Mouse (Mus musculus) kidney, postnatal 0 days (tissue): ENCODE results near the gene Tpm3. TPM values are rescaled to one million over a fixed set of nuclear protein-coding genes. Genes with fewer than 3 reads are reported as not detected.

Source experiments
- ATAC-seq: fragments of 200-750 bp; cut with Nextera tagmentation; replicated peaks from 2 replicates; pipeline ENCODE4 v1.8.0; 2017; ENCODE audit warnings: low read depth, moderate number of reproducible peaks, moderate TSS enrichment, moderate library complexity; ENCODE audit not compliant: low FRiP score
- DNase-seq: peaks from one replicate; pipeline ENCODE4 v3.0.0-alpha.2; 2016; ENCODE audit warnings: low spot score
- H3K27ac ChIP-seq: fragments of 300-500 bp; sonication (generic); 2 replicates; pipeline ENCODE4 v1.5.1; 2014; ENCODE audit warnings: mild to moderate bottlenecking
- H3K27me3 ChIP-seq: fragments of 300-500 bp; sonication (generic); 2 replicates; pipeline ENCODE4 v1.6.1; 2014; ENCODE audit warnings: low read length, mixed read lengths; ENCODE audit not compliant: insufficient read depth
- H3K36me3 ChIP-seq: fragments of 300-500 bp; sonication (generic); 2 replicates; pipeline ENCODE4 v1.6.1; 2014; ENCODE audit warnings: low read length, mixed read lengths; ENCODE audit not compliant: insufficient read depth
- H3K4me1 ChIP-seq: fragments of 300-500 bp; sonication (generic); replicated peaks from 2 replicates; pipeline ENCODE4 v1.6.1; 2014; ENCODE audit warnings: antibody characterized with exemption, low read length, mixed read lengths; ENCODE audit not compliant: insufficient read depth
- H3K4me2 ChIP-seq: fragments of 300-500 bp; sonication (generic); 2 replicates; pipeline ENCODE4 v1.6.1; 2014; ENCODE audit warnings: mild to moderate bottlenecking, low read length, moderate library complexity, mixed read lengths
- H3K4me3 ChIP-seq: fragments of 300-500 bp; sonication (generic); replicated peaks from 2 replicates; pipeline ENCODE4 v1.5.1; 2014; ENCODE audit warnings: low read depth, low read length
- H3K9ac ChIP-seq: fragments of 300-500 bp; sonication (generic); 2 replicates; pipeline ENCODE4 v1.6.1; 2014; ENCODE audit warnings: low read depth, low read length
- H3K9me3 ChIP-seq: fragments of 300-500 bp; sonication (generic); replicated peaks from 2 replicates; pipeline ENCODE4 v1.6.1; 2016; ENCODE audit warnings: low read length, inconsistent platforms, mixed read lengths
- CTCF ChIP-seq: IDR thresholded peaks from 2 replicates; pipeline ENCODE4 v1.5.1; 2016; ENCODE audit warnings: antibody characterized with exemption, low read depth, mild to moderate bottlenecking, moderate library complexity
- WGBS: fragments of 180-500 bp; shearing (Covaris S2); extraction: QIAGEN DNeasy Blood & Tissue Kit; methylation state at CpG from one replicate; pipeline ENCODE4 v1.1.7; 2014; 5-methylcytosine and 5-hydroxymethylcytosine counted together
- polyA plus RNA-seq: library from polyadenylated mRNA; unstranded; fragments of >200 nt; fragmentation: Nextera tagmentation; extraction: Ambion mirVana; gene quantifications from 2 replicates; pipeline ENCODE4 v1.2.1, GENCODE M21; 2015

The Tpm3 gene
- polyA plus RNA-seq, 1 experiment from 2014 or later = 352 TPM

DNA sequence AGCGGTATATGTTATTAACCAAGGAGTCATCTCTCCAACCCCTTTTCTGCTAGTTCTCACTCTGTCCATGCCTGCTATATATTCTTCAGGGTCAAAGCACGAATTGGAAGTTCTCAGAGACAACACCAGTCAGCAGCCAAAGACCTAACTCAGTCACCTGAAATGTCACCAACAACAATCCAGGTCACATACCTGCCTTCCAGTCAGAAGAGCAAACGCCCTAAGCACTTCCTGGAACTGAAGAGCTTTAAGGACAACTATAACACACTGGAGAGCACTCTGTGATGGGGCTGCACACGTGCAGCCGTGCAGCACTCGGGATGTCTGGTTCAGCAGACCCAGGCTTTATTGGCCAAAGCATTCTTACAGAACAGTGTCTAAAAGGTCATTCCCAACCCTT is 10.9 kb upstream of the Tpm3 start:
- WGBS = 89% methylated on average over 6 of the region's 6 CpGs
- H3K36me3 ChIP-seq = peaks cover 37% of the 10 kb centered on the region; the same call in 1 of the 2 replicates

GRCm38 (mm10) chr3:90062539-90062938 is 9.9 kb upstream of the Tpm3 start:
- no peak overlapping the region for H3K27ac ChIP-seq
- TF ChIP-seq CTCF = no peak
- DNase-seq (no peak), ATAC-seq (no peak)
- no peak overlapping the region for H3K4me3 ChIP-seq
- no peak overlapping the region for H3K9ac ChIP-seq
- peaks cover 28% of the 10 kb centered on the region; the same call in 1 of the 2 replicates for H3K36me3 ChIP-seq
- H3K4me2 ChIP-seq = no peak overlapping the region
- H3K9me3 ChIP-seq = no peaks in the 10 kb centered on the region
- H3K4me1 ChIP-seq = no peaks in the 10 kb centered on the region
- 79% methylated on average over 2 of the region's 2 CpGs for WGBS
- H3K27me3 ChIP-seq = no peaks in the 10 kb centered on the region

More for the DNA sequence above, 10.9 kb upstream of the Tpm3 start:
- H3K27ac ChIP-seq = no peak overlapping the region
- DNase-seq = no peak
- H3K9ac ChIP-seq = no peak overlapping the region
- no peaks in the 10 kb centered on the region for H3K27me3 ChIP-seq
- no peak for TF ChIP-seq CTCF
- no peak overlapping the region for H3K4me2 ChIP-seq
- no peak overlapping the region for H3K4me3 ChIP-seq
- no peak for ATAC-seq
- no peaks in the 10 kb centered on the region for H3K4me1 ChIP-seq
- H3K9me3 ChIP-seq = no peaks in the 10 kb centered on the region

GRCm38 (mm10) chr3:90064383-90064782 is 8.1 kb upstream of the Tpm3 start:
- 71% methylated on average over 3 of the region's 3 CpGs for WGBS

GRCm38 (mm10) chr3:90065553-90065952 is 6.9 kb upstream of the Tpm3 start:
- Histone ChIP-seq H3K36me3 (peaks cover 23% of the 10 kb centered on the region; the same call in 1 of the 2 replicates), H3K27ac (no peak overlapping the region), H3K9ac (no peak overlapping the region), H3K27me3 (no peaks in the 10 kb centered on the region), H3K9me3 (no peaks in the 10 kb centered on the region), H3K4me3 (no peak overlapping the region), H3K4me2 (no peak overlapping the region), H3K4me1 (no peaks in the 10 kb centered on the region)
- TF ChIP-seq CTCF = peak; percentile 93
- DNase-seq (peak; percentile 59), ATAC-seq (no peak)
- 25% methylated on average over 3 of the region's 3 CpGs for WGBS

More at GRCm38 (mm10) chr3:90064383-90064782, 8.1 kb upstream of the Tpm3 start:
- Histone ChIP-seq H3K9me3 (no peaks in the 10 kb centered on the region), H3K4me3 (no peak overlapping the region), H3K27ac (no peak overlapping the region), H3K4me2 (no peak overlapping the region), H3K4me1 (no peaks in the 10 kb centered on the region), H3K27me3 (no peaks in the 10 kb centered on the region), H3K36me3 (peaks cover 23% of the 10 kb centered on the region; the same call in 1 of the 2 replicates), H3K9ac (no peak overlapping the region)
- ATAC-seq = no peak
- no peak for DNase-seq
- TF ChIP-seq CTCF = no peak

DNA sequence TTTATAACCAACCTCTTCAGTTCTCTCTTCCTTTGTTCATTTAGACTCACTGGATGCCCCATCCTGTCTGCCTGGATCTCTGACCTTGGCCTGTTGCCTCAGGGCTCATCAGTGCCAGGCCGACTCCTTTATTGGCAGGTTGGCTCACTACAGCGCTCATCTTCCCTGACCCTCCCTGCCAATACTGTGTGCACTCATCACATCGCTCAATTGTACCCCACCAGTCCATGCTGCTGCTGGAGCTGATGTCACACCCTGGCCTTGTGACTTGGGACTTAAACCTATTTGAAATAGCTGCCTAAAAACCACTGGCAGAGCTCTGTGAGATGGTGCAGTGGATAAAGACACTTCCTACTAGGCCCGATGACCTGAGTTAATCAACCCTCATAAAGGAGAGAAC is 4.6 kb upstream of the Tpm3 start:
- H3K27ac ChIP-seq = no peak overlapping the region
- no peak overlapping the region for H3K4me3 ChIP-seq
- H3K4me1 ChIP-seq = no peaks in the 10 kb centered on the region
- no peak for TF ChIP-seq CTCF
- DNase-seq (no peak), ATAC-seq (no peak)
- WGBS = 91% methylated on average over 4 of the region's 4 CpGs
- H3K36me3 ChIP-seq = peaks cover 7% of the 10 kb centered on the region; the same call in 1 of the 2 replicates
- H3K9me3 ChIP-seq = no peaks in the 10 kb centered on the region
- H3K27me3 ChIP-seq = no peaks in the 10 kb centered on the region
- H3K4me2 ChIP-seq = no peak overlapping the region
- H3K9ac ChIP-seq = no peak overlapping the region

GRCm38 (mm10) chr3:90069688-90070087 is 2.8 kb upstream of the Tpm3 start:
- Histone ChIP-seq H3K27ac (no peak overlapping the region), H3K9me3 (no peaks in the 10 kb centered on the region), H3K27me3 (no peaks in the 10 kb centered on the region), H3K4me1 (no peaks in the 10 kb centered on the region), H3K4me3 (no peak overlapping the region), H3K36me3 (no peaks in the 10 kb centered on the region), H3K4me2 (no peak overlapping the region), H3K9ac (no peak overlapping the region)
- TF ChIP-seq CTCF = no peak
- DNase-seq (no peak), ATAC-seq (no peak)
- WGBS = 32% methylated on average over 7 of the region's 7 CpGs
